Mouse (Mus musculus): ENCODE results near the gene Fryl. TPM values are rescaled to one million over a fixed set of nuclear protein-coding genes. Genes with fewer than 3 reads are reported as not detected.

The Fryl gene
- polyA plus RNA-seq, 1 experiment = 107 TPM

GRCm38 (mm10) chr5:73265460-73265859 lies 9.0 kb upstream of the Fryl start:
- peak overlapping the region; percentile 84 for H3K27ac ChIP-seq (ENCODE audit: control insufficient read depth, insufficient read depth, low read length)
- H3K36me3 ChIP-seq (ENCODE audit: control insufficient read depth, insufficient read depth, low read length) = no peaks in the 10 kb centered on the region
- 33% methylated on average over 5 of the region's 5 CpGs for WGBS
- peak; percentile 54 for DNase-seq
- no peaks in the 10 kb centered on the region for H3K27me3 ChIP-seq (ENCODE audit: control insufficient read depth, insufficient read depth, low read length)
- TF ChIP-seq POLR2A (IDR thresholded peaks at IDR 0.05; ENCODE audit: control insufficient read depth, extremely low read depth, insufficient read depth, low read length, poor library complexity) (0 out of 2 replicates have a peak, but pooled peaks have one; percentile 42), CTCF (IDR thresholded peaks at IDR 0.05; ENCODE audit: borderline replicate concordance, control insufficient read depth, extremely low read depth, insufficient read depth, low read length, poor library complexity) (no peak)
- no peak overlapping the region for H3K4me3 ChIP-seq (ENCODE audit: control insufficient read depth, insufficient read depth, low read length)
- H3K4me1 ChIP-seq (replicated peaks; ENCODE audit: control insufficient read depth, insufficient read depth, low read length) = peaks cover 8% of the 10 kb centered on the region; the same call in 1 of the 2 replicates

- Histone ChIP-seq H3K4me1 (replicated peaks; ENCODE audit: control insufficient read depth, insufficient read depth, low read length) (peaks cover 8% of the 10 kb centered on the region; the same call in 1 of the 2 replicates), H3K27ac (ENCODE audit: control insufficient read depth, insufficient read depth, low read length) (no peak overlapping the region), H3K36me3 (ENCODE audit: control insufficient read depth, insufficient read depth, low read length) (no peaks in the 10 kb centered on the region), H3K27me3 (ENCODE audit: control insufficient read depth, insufficient read depth, low read length) (no peaks in the 10 kb centered on the region), H3K4me3 (ENCODE audit: control insufficient read depth, insufficient read depth, low read length) (no peak overlapping the region)
- 76% methylated on average over 5 of the region's 5 CpGs for WGBS
- DNase-seq = no peak
- TF ChIP-seq CTCF (IDR thresholded peaks at IDR 0.05; ENCODE audit: borderline replicate concordance, control insufficient read depth, extremely low read depth, insufficient read depth, low read length, poor library complexity) (no peak), POLR2A (IDR thresholded peaks at IDR 0.05; ENCODE audit: control insufficient read depth, extremely low read depth, insufficient read depth, low read length, poor library complexity) (no peak)
These were observed 7.7 kb upstream of the Fryl start for GRCm38 (mm10) chr5:73264122-73264521.

DNA sequence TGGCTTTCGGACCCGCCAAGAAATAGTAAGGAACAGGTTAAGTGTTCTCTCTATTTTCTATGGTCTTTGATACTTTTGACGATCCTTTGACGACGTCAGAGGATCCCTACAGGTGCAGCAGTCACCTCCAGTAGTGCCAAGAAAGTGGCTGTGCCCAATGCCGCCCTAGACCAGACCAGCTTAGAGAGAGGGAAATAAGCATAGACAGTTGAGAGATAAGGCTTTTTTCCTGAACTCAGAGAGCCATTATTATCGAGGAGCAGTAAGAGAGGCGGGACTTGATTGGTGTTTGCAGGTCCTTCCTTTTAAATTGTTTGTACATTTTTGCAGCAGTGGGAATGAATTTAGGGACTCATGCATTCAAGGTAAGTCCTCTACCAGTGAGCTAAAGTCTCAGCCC lies 1.3 kb upstream of the Fryl start:
- no peak for TF ChIP-seq CTCF (IDR thresholded peaks at IDR 0.05; ENCODE audit: borderline replicate concordance, control insufficient read depth, extremely low read depth, insufficient read depth, low read length, poor library complexity)
- TF ChIP-seq POLR2A (IDR thresholded peaks at IDR 0.05; ENCODE audit: control insufficient read depth, extremely low read depth, insufficient read depth, low read length, poor library complexity) = no peak
- Histone ChIP-seq H3K27me3 (ENCODE audit: control insufficient read depth, insufficient read depth, low read length) (no peaks in the 10 kb centered on the region), H3K4me3 (ENCODE audit: control insufficient read depth, insufficient read depth, low read length) (no peak overlapping the region), H3K36me3 (ENCODE audit: control insufficient read depth, insufficient read depth, low read length) (no peaks in the 10 kb centered on the region), H3K4me1 (replicated peaks; ENCODE audit: control insufficient read depth, insufficient read depth, low read length) (peaks cover 9% of the 10 kb centered on the region), H3K27ac (ENCODE audit: control insufficient read depth, insufficient read depth, low read length) (peak overlapping the region; percentile 76; the same call in 1 of the 2 replicates)
- DNase-seq = no peak
- 48% methylated on average over 8 of the region's 8 CpGs for WGBS

DNA sequence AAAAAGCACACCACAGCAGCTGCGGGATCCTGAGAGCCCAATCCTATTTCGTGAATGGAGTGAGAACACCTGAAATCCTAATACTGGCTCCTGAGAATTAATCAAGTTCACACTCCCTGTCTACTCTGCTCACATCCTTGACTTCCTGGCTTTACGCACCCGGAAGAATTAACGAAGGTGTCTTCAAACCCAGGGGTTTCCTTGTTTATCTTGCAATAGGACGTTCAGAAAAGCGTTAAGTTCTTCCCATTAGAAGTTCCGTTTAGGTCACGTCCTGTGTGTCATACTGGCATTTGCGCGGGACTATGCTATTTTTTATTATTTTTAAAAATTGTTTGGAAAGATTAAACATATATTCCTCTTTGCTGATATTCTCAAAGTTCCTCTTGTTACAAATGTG lies 677 bp upstream of the Fryl start:
- H3K4me1 ChIP-seq (replicated peaks; ENCODE audit: control insufficient read depth, insufficient read depth, low read length) = peaks cover 9% of the 10 kb centered on the region
- no peaks in the 10 kb centered on the region for H3K36me3 ChIP-seq (ENCODE audit: control insufficient read depth, insufficient read depth, low read length)
- H3K27ac ChIP-seq (ENCODE audit: control insufficient read depth, insufficient read depth, low read length) = peak overlapping the region; percentile 76
- peak overlapping the region; percentile 40 for H3K4me3 ChIP-seq (ENCODE audit: control insufficient read depth, insufficient read depth, low read length)
- H3K27me3 ChIP-seq (ENCODE audit: control insufficient read depth, insufficient read depth, low read length) = no peaks in the 10 kb centered on the region
- TF ChIP-seq POLR2A (IDR thresholded peaks at IDR 0.05; ENCODE audit: control insufficient read depth, extremely low read depth, insufficient read depth, low read length, poor library complexity) = no peak
- under 1% methylated on average over 11 of the region's 11 CpGs for WGBS
- DNase-seq = no peak

DNA sequence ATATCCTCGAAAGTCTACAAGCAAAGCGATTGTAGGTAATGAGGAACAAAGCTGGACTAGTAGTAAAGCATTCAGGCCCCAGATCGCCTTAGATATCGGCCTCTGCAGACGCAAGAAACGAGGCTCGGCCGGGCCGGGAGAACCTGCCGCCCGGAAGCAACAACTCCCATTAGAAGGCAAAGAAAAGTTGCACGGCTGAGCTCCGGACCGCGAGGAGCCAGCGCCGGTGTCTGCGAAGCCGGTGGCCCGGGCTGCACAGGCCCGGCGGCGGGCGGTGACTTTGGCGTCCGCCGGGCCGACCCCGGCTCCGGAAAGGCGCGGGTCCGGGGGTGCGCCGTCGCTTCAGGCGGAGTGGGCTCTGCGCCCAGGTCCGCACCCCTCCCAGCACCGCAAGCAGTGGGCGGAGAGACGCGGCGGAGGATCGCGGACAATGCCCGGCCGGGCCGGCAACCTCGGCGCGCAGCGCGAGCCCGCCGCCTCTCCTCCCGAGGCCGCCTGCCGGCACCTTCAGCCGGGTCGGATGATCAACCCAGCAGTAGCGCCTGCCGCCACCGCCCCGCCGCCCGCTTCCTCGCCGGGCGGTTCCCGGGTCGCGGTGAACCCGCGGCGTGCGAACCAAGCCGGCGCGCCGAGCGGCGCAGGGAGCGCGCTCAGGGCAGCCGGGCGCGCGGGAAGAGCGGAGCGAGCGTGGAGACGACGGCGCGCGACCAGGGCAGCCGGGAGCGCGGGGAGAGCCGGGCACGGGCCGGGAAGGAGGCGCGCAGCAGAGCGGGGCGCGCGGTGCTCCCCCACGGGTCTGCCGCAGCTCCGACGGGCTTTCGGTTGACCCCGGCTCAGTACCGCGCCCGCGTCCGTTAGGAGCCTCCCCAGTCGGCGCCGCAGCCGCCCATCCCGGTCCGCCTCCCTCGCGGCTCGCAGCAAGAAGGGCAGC lies 833 bp downstream of the Fryl start:
- H3K4me1 ChIP-seq (replicated peaks; ENCODE audit: control insufficient read depth, insufficient read depth, low read length) = peaks cover 9% of the 10 kb centered on the region
- H3K4me3 ChIP-seq (ENCODE audit: control insufficient read depth, insufficient read depth, low read length) = peak overlapping the region; percentile 92
- peak; percentile 32; the same call in 1 of the 2 replicates for TF ChIP-seq CTCF (IDR thresholded peaks at IDR 0.05; ENCODE audit: borderline replicate concordance, control insufficient read depth, extremely low read depth, insufficient read depth, low read length, poor library complexity)
- TF ChIP-seq POLR2A (IDR thresholded peaks at IDR 0.05; ENCODE audit: control insufficient read depth, extremely low read depth, insufficient read depth, low read length, poor library complexity) = 0 out of 2 replicates have a peak, but pooled peaks have one; percentile 29
- peak overlapping the region; percentile 73 for H3K27ac ChIP-seq (ENCODE audit: control insufficient read depth, insufficient read depth, low read length)
- DNase-seq = peak; percentile 49
- WGBS = under 1% methylated on average over 129 of the region's 129 CpGs
- H3K36me3 ChIP-seq (ENCODE audit: control insufficient read depth, insufficient read depth, low read length) = no peaks in the 10 kb centered on the region
- no peaks in the 10 kb centered on the region for H3K27me3 ChIP-seq (ENCODE audit: control insufficient read depth, insufficient read depth, low read length)

DNA sequence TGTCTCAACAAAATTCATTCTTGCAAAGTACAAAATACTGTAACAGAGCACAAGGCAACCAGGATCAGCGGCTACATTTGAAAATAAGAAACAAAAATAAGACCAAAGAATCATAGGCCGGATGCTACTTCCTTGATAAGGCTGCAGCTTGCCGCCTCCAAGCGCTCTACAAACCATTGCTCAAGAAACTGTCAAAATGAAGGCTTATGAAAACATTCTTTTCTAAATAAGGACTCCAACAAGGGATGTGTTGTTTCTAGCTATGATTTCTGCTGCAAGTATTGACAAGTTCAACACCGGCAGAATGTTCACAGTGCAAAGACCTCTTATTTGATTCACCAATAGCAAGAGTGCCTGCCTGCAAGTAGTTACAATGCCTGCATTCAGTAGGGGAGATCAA lies 1.8 kb downstream of the Fryl start:
- peak; percentile 23 for DNase-seq
- no peaks in the 10 kb centered on the region for H3K27me3 ChIP-seq (ENCODE audit: control insufficient read depth, insufficient read depth, low read length)
- no peak overlapping the region; the same call in 1 of the 2 replicates for H3K4me3 ChIP-seq (ENCODE audit: control insufficient read depth, insufficient read depth, low read length)
- 0% methylated on average over 5 of the region's 5 CpGs for WGBS
- TF ChIP-seq CTCF (IDR thresholded peaks at IDR 0.05; ENCODE audit: borderline replicate concordance, control insufficient read depth, extremely low read depth, insufficient read depth, low read length, poor library complexity) = no peak
- H3K36me3 ChIP-seq (ENCODE audit: control insufficient read depth, insufficient read depth, low read length) = no peaks in the 10 kb centered on the region
- peaks cover 9% of the 10 kb centered on the region for H3K4me1 ChIP-seq (replicated peaks; ENCODE audit: control insufficient read depth, insufficient read depth, low read length)
- H3K27ac ChIP-seq (ENCODE audit: control insufficient read depth, insufficient read depth, low read length) = peak overlapping the region; percentile 73
